Mouse (Mus musculus) neural tube, embryonic 15.5 days (tissue): ENCODE measurements at regions not wholly inside any gene's neighbourhood (a gene's known extent, or its start where the extent isn't known, plus 50 kb on each side); places are given as distances from the start of the nearest gene placed in this dataset.

ENCODE experiments used
- ATAC-seq: fragments of 200-750 bp; cut with Nextera tagmentation; 2 replicates; pipeline ENCODE4 v1.8.0; 2017; ENCODE audit warnings: mild to moderate bottlenecking, moderate TSS enrichment, moderate library complexity; ENCODE audit not compliant: low FRiP score
- H3K27ac ChIP-seq: fragments of 300-500 bp; sonication (generic); replicated peaks from 2 replicates; pipeline ENCODE4 v1.5.1; 2015; ENCODE audit warnings: mild to moderate bottlenecking, inconsistent platforms
- H3K27me3 ChIP-seq: fragments of 300-500 bp; sonication (generic); replicated peaks from 2 replicates; pipeline ENCODE4 v1.6.1; 2015; ENCODE audit warnings: inconsistent platforms
- H3K36me3 ChIP-seq: fragments of 300-500 bp; sonication (generic); 2 replicates; pipeline ENCODE4 v1.6.1; 2015; ENCODE audit warnings: inconsistent platforms
- H3K4me1 ChIP-seq: fragments of 300-500 bp; sonication (generic); 2 replicates; pipeline ENCODE4 v1.6.1; 2015; ENCODE audit warnings: inconsistent platforms
- H3K4me2 ChIP-seq: fragments of 300-500 bp; sonication (generic); 2 replicates; pipeline ENCODE4 v1.6.1; 2015; ENCODE audit warnings: inconsistent platforms, mild to moderate bottlenecking, moderate library complexity
- H3K4me3 ChIP-seq: fragments of 300-500 bp; sonication (generic); replicated peaks from 2 replicates; pipeline ENCODE4 v1.5.1; 2015; ENCODE audit warnings: mild to moderate bottlenecking, inconsistent platforms
- H3K9ac ChIP-seq: fragments of 300-500 bp; sonication (generic); replicated peaks from 2 replicates; pipeline ENCODE4 v1.6.1; 2015; ENCODE audit warnings: mild to moderate bottlenecking, inconsistent platforms
- H3K9me3 ChIP-seq: fragments of 300-500 bp; sonication (generic); replicated peaks from 2 replicates; pipeline ENCODE4 v1.6.1; 2016; ENCODE audit warnings: inconsistent platforms
- WGBS: fragments of 180-500 bp; shearing (Covaris S2); methylation state at CpG from one replicate; pipeline ENCODE4 v1.1.7; 2015; ENCODE audit warnings: mixed read lengths; 5-methylcytosine and 5-hydroxymethylcytosine counted together

- Histone ChIP-seq H3K36me3 (no peaks in the 10 kb centered on the region), H3K9me3 (no peaks in the 10 kb centered on the region), H3K27ac (no peak overlapping the region), H3K4me2 (no peak overlapping the region), H3K9ac (no peak overlapping the region), H3K4me3 (no peak overlapping the region), H3K4me1 (peaks cover 29% of the 10 kb centered on the region), H3K27me3 (no peaks in the 10 kb centered on the region)
- no peak for ATAC-seq
- 89% methylated on average over 2 of the region's 2 CpGs for WGBS
These were observed 89.6 kb upstream of the Gm26897 start for GRCm38 (mm10) chr5:111644142-111644541.

GRCm38 (mm10) chr5:111644788-111645187, 88.9 kb upstream of the Gm26897 start:
- H3K4me1 ChIP-seq = peaks cover 27% of the 10 kb centered on the region
- H3K9me3 ChIP-seq = no peaks in the 10 kb centered on the region
- H3K4me3 ChIP-seq = no peak overlapping the region
- no peak for ATAC-seq
- H3K9ac ChIP-seq = no peak overlapping the region
- no peak overlapping the region for H3K27ac ChIP-seq
- 64% methylated on average over 4 of the region's 4 CpGs for WGBS
- H3K36me3 ChIP-seq = no peaks in the 10 kb centered on the region
- H3K27me3 ChIP-seq = no peaks in the 10 kb centered on the region
- H3K4me2 ChIP-seq = no peak overlapping the region

GRCm38 (mm10) chr5:111647686-111648200, 86.0 kb upstream of the Gm26897 start:
- Histone ChIP-seq H3K27ac (no peak overlapping the region), H3K9ac (no peak overlapping the region), H3K36me3 (no peaks in the 10 kb centered on the region), H3K4me1 (peaks cover 23% of the 10 kb centered on the region), H3K4me3 (no peak overlapping the region), H3K4me2 (no peak overlapping the region), H3K27me3 (no peaks in the 10 kb centered on the region), H3K9me3 (no peaks in the 10 kb centered on the region)
- ATAC-seq = no peak
- WGBS = 87% methylated on average over 6 of the region's 6 CpGs

- no peaks in the 10 kb centered on the region for H3K36me3 ChIP-seq
- H3K9me3 ChIP-seq = no peaks in the 10 kb centered on the region
- H3K27me3 ChIP-seq = no peaks in the 10 kb centered on the region
- H3K4me3 ChIP-seq = no peak overlapping the region
- ATAC-seq = no peak
- no peak overlapping the region for H3K9ac ChIP-seq
- no peak overlapping the region for H3K27ac ChIP-seq
- WGBS = 48% methylated on average over 7 of the region's 7 CpGs
- peaks cover 23% of the 10 kb centered on the region for H3K4me1 ChIP-seq
- no peak overlapping the region for H3K4me2 ChIP-seq
These were observed 85.2 kb upstream of the Gm26897 start for GRCm38 (mm10) chr5:111648481-111648880.

GRCm38 (mm10) chr5:111649012-111649411, 84.7 kb upstream of the Gm26897 start:
- H3K9ac ChIP-seq = no peak overlapping the region
- no peak overlapping the region for H3K4me2 ChIP-seq
- H3K4me3 ChIP-seq = no peak overlapping the region
- WGBS = 8% methylated on average over 10 of the region's 10 CpGs
- 0 out of 2 replicates have a peak overlapping the region, but pooled peaks have one; percentile 7 for H3K27ac ChIP-seq
- H3K4me1 ChIP-seq = peaks cover 23% of the 10 kb centered on the region
- ATAC-seq = peak; percentile 32; the same call in 1 of the 2 replicates
- H3K9me3 ChIP-seq = no peaks in the 10 kb centered on the region
- no peaks in the 10 kb centered on the region for H3K36me3 ChIP-seq
- no peaks in the 10 kb centered on the region for H3K27me3 ChIP-seq

- 17% methylated on average over 2 of the region's 2 CpGs for WGBS
These were observed 81.3 kb upstream of the Gm26897 start for GRCm38 (mm10) chr5:111652472-111652871.

GRCm38 (mm10) chr5:111656436-111656835, 77.3 kb upstream of the Gm26897 start:
- H3K27ac ChIP-seq = no peak overlapping the region
- no peak overlapping the region for H3K4me2 ChIP-seq
- 63% methylated on average over 2 of the region's 2 CpGs for WGBS
- no peaks in the 10 kb centered on the region for H3K36me3 ChIP-seq
- ATAC-seq = no peak
- H3K4me1 ChIP-seq = peaks cover 22% of the 10 kb centered on the region
- H3K27me3 ChIP-seq = no peaks in the 10 kb centered on the region
- no peak overlapping the region for H3K4me3 ChIP-seq
- H3K9me3 ChIP-seq = no peaks in the 10 kb centered on the region
- H3K9ac ChIP-seq = no peak overlapping the region

More at GRCm38 (mm10) chr5:111652472-111652871, 81.3 kb upstream of the Gm26897 start:
- H3K4me3 ChIP-seq = no peak overlapping the region
- no peak for ATAC-seq
- no peak overlapping the region for H3K9ac ChIP-seq
- no peaks in the 10 kb centered on the region for H3K36me3 ChIP-seq
- no peaks in the 10 kb centered on the region for H3K27me3 ChIP-seq
- no peaks in the 10 kb centered on the region for H3K9me3 ChIP-seq
- no peak overlapping the region for H3K27ac ChIP-seq
- H3K4me2 ChIP-seq = no peak overlapping the region
- peaks cover 23% of the 10 kb centered on the region for H3K4me1 ChIP-seq

GRCm38 (mm10) chr5:111657759-111658429, 75.8 kb upstream of the Gm26897 start:
- no peak overlapping the region for H3K9ac ChIP-seq
- H3K27me3 ChIP-seq = no peaks in the 10 kb centered on the region
- no peak overlapping the region for H3K4me3 ChIP-seq
- WGBS = 67% methylated on average over 3 of the region's 3 CpGs
- H3K4me2 ChIP-seq = no peak overlapping the region
- no peak overlapping the region for H3K27ac ChIP-seq
- H3K4me1 ChIP-seq = peaks cover 26% of the 10 kb centered on the region
- ATAC-seq = no peak
- no peaks in the 10 kb centered on the region for H3K9me3 ChIP-seq
- H3K36me3 ChIP-seq = no peaks in the 10 kb centered on the region

- Histone ChIP-seq H3K27ac (no peak overlapping the region), H3K9ac (no peak overlapping the region), H3K27me3 (0 out of 2 replicates have a peak, but pooled peaks cover 2% of the 10 kb centered on the region), H3K4me3 (no peak overlapping the region), H3K4me1 (peaks cover 26% of the 10 kb centered on the region), H3K4me2 (no peak overlapping the region), H3K9me3 (no peaks in the 10 kb centered on the region), H3K36me3 (no peaks in the 10 kb centered on the region)
- ATAC-seq = no peak
- 88% methylated on average over 3 of the region's 3 CpGs for WGBS
These were observed 74.5 kb upstream of the Gm26897 start for GRCm38 (mm10) chr5:111659229-111659628.

GRCm38 (mm10) chr5:111660447-111660846, 73.3 kb upstream of the Gm26897 start:
- H3K4me1 ChIP-seq = peaks cover 26% of the 10 kb centered on the region
- peak overlapping the region; percentile 15; the same call in 1 of the 2 replicates for H3K4me2 ChIP-seq
- no peaks in the 10 kb centered on the region for H3K36me3 ChIP-seq
- H3K4me3 ChIP-seq = no peak overlapping the region
- H3K27ac ChIP-seq = peak overlapping the region; percentile 82
- H3K9me3 ChIP-seq = no peaks in the 10 kb centered on the region
- H3K27me3 ChIP-seq = 0 out of 2 replicates have a peak, but pooled peaks cover 2% of the 10 kb centered on the region
- no peak overlapping the region for H3K9ac ChIP-seq
- peak; percentile 84 for ATAC-seq
- WGBS = 19% methylated on average over 10 of the region's 10 CpGs

GRCm38 (mm10) chr5:111660968-111661367, 72.8 kb upstream of the Gm26897 start:
- 18% methylated on average over 6 of the region's 6 CpGs for WGBS
- Histone ChIP-seq H3K4me1 (peaks cover 26% of the 10 kb centered on the region), H3K36me3 (no peaks in the 10 kb centered on the region), H3K27ac (peak overlapping the region; percentile 82), H3K9me3 (no peaks in the 10 kb centered on the region), H3K9ac (no peak overlapping the region), H3K27me3 (0 out of 2 replicates have a peak, but pooled peaks cover 2% of the 10 kb centered on the region), H3K4me3 (no peak overlapping the region), H3K4me2 (peak overlapping the region; percentile 15; the same call in 1 of the 2 replicates)
- no peak for ATAC-seq

- ATAC-seq = no peak
- H3K27me3 ChIP-seq = peaks cover 2% of the 10 kb centered on the region; the same call in 1 of the 2 replicates
- H3K9ac ChIP-seq = no peak overlapping the region
- H3K36me3 ChIP-seq = no peaks in the 10 kb centered on the region
- peaks cover 26% of the 10 kb centered on the region for H3K4me1 ChIP-seq
- H3K9me3 ChIP-seq = no peaks in the 10 kb centered on the region
- no peak overlapping the region for H3K4me3 ChIP-seq
- peak overlapping the region; percentile 82; the same call in 1 of the 2 replicates for H3K27ac ChIP-seq
- no peak overlapping the region for H3K4me2 ChIP-seq
- 18% methylated on average over 12 of the region's 12 CpGs for WGBS
These were observed 71.8 kb upstream of the Gm26897 start for GRCm38 (mm10) chr5:111661971-111662370.
